Mouse (Mus musculus): ENCODE measurements around the gene Nr2e1.

Gene Nr2e1

GRCm38 (mm10) chr10:42583157-42583872 is at the start of gene Nr2e1, which contains the start of gene Ostm1:
Gene Nr2e1 (minus strand): TSS chr10:42583632.
Gene Ostm1 (plus strand): TSS chr10:42583822.
- DNase-seq (ENCODE audit: low read depth, low spot score), result peak; percentile 72

GRCm38 (mm10) chr10:42632453-42633360 is 49.3 kb upstream of the Nr2e1 start:
- peak; percentile 23 for DNase-seq (ENCODE audit: low read depth, low spot score)

GRCm38 (mm10) chr10:42631754-42632452 is 48.5 kb upstream of the Nr2e1 start:
- peak; percentile 25 for DNase-seq (ENCODE audit: low read depth, low spot score)

- DNase-seq (ENCODE audit: low read depth, low spot score), result peak; percentile 11
Measured at GRCm38 (mm10) chr10:42630596-42631355, 47.3 kb upstream of the Nr2e1 start.

GRCm38 (mm10) chr10:42625907-42626306 is 42.5 kb upstream of the Nr2e1 start:
- DNase-seq (ENCODE audit: low read depth, low spot score), result no peak

GRCm38 (mm10) chr10:42618291-42618690 is 34.9 kb upstream of the Nr2e1 start:
- no peak for DNase-seq (ENCODE audit: low read depth, low spot score)

- DNase-seq (ENCODE audit: low read depth, low spot score), result no peak
Measured at GRCm38 (mm10) chr10:42614766-42615165, 31.3 kb upstream of the Nr2e1 start.

- DNase-seq (ENCODE audit: low read depth, low spot score), result peak; percentile 49
Measured at GRCm38 (mm10) chr10:42613639-42614381, 30.4 kb upstream of the Nr2e1 start.

GRCm38 (mm10) chr10:42613075-42613474 is 29.6 kb upstream of the Nr2e1 start:
- DNase-seq (ENCODE audit: low read depth, low spot score), result no peak

- DNase-seq (ENCODE audit: low read depth, low spot score), result peak; percentile 14
Measured at GRCm38 (mm10) chr10:42606757-42607156, 23.3 kb upstream of the Nr2e1 start.

GRCm38 (mm10) chr10:42604874-42605273 is 21.4 kb upstream of the Nr2e1 start:
- DNase-seq (ENCODE audit: low read depth, low spot score), result peak; percentile 80

GRCm38 (mm10) chr10:42601556-42601955 is 18.1 kb upstream of the Nr2e1 start:
- peak; percentile 80 for DNase-seq (ENCODE audit: low read depth, low spot score)

- no peak for DNase-seq (ENCODE audit: low read depth, low spot score)
Measured at GRCm38 (mm10) chr10:42598615-42599014, 15.2 kb upstream of the Nr2e1 start.

GRCm38 (mm10) chr10:42593201-42593600 is 9.8 kb upstream of the Nr2e1 start:
- no peak for DNase-seq (ENCODE audit: low read depth, low spot score)

GRCm38 (mm10) chr10:42591993-42592686 is 8.7 kb upstream of the Nr2e1 start:
- peak; percentile 41 for DNase-seq (ENCODE audit: low read depth, low spot score)

GRCm38 (mm10) chr10:42591185-42591992 is 8.0 kb upstream of the Nr2e1 start:
- DNase-seq (ENCODE audit: low read depth, low spot score), result peak; percentile 56

GRCm38 (mm10) chr10:42590261-42591184 is 7.1 kb upstream of the Nr2e1 start:
- DNase-seq (ENCODE audit: low read depth, low spot score), result peak; percentile 14

GRCm38 (mm10) chr10:42589505-42589904 is 6.1 kb upstream of the Nr2e1 start:
- no peak for DNase-seq (ENCODE audit: low read depth, low spot score)

Measured in R1 (cell line).